Mouse (Mus musculus): ENCODE results near the gene Pmfbp1.

DNA sequence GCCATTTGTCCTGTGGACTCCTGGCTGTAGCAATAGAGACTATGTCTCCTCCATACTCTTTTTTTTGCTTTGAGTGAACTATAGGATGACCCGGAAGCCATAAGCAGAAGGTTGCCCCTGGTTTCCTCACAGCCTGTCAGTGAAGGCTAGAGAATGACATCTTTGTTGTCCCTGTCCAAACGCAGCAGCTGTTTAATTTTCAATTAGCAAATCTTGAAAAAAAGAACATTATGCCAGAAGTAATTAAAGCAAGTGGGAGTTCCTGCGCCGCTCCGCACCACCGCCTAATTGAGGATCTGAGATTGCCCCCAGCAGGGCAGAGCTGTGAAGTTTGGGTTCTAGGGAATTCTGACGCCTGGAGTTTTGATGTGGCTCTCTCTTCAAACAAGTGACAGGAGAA, 42.8 kb upstream of the Pmfbp1 start:
- TF ChIP-seq MAFK (IDR thresholded peaks at IDR 0.05; ENCODE audit: insufficient read depth, low read depth, low read length): no peak
- TF ChIP-seq ZNF384 (IDR thresholded peaks at IDR 0.05; ENCODE audit: low read depth, low read length): no peak
- TF ChIP-seq CHD2 (IDR thresholded peaks at IDR 0.05; ENCODE audit: low read depth, low read length): no peak
- TF ChIP-seq ZC3H11A (IDR thresholded peaks at IDR 0.05; ENCODE audit: borderline replicate concordance, low read depth, low read length): no peak

Data from ES-E14 (cell line).